Mouse (Mus musculus) embryonic facial prominence, embryonic 12.5 days (tissue): ENCODE measurements around the gene Sap30. TPM values are rescaled to one million over a fixed set of nuclear protein-coding genes. Genes with fewer than 3 reads are reported as not detected.

ENCODE experiments used
- ATAC-seq: fragments of 200-750 bp; cut with Nextera tagmentation; 2 replicates; pipeline ENCODE4 v1.8.0; 2017; ENCODE audit not compliant: insufficient number of reproducible peaks, insufficient read depth, low FRiP score, low TSS enrichment
- H3K27ac ChIP-seq: fragments of 300-500 bp; sonication (generic); 2 replicates; pipeline ENCODE4 v1.5.1; 2016; ENCODE audit warnings: mild to moderate bottlenecking
- H3K27me3 ChIP-seq: fragments of 300-500 bp; sonication (generic); 2 replicates; pipeline ENCODE4 v1.6.1; 2016; ENCODE audit warnings: mild to moderate bottlenecking, moderate library complexity
- H3K36me3 ChIP-seq: fragments of 300-500 bp; sonication (generic); 2 replicates; pipeline ENCODE4 v1.6.1; 2016; ENCODE audit warnings: mild to moderate bottlenecking
- H3K4me1 ChIP-seq: fragments of 300-500 bp; sonication (generic); 2 replicates; pipeline ENCODE4 v1.6.1; 2016
- H3K4me2 ChIP-seq: fragments of 300-500 bp; sonication (generic); replicated peaks from 2 replicates; pipeline ENCODE4 v1.6.1; 2016; ENCODE audit warnings: mild to moderate bottlenecking, moderate library complexity
- H3K4me3 ChIP-seq: fragments of 300-500 bp; sonication (generic); 2 replicates; pipeline ENCODE4 v1.5.1; 2016; ENCODE audit warnings: mild to moderate bottlenecking
- H3K9ac ChIP-seq: fragments of 300-500 bp; sonication (generic); 2 replicates; pipeline ENCODE4 v1.6.1; 2016; ENCODE audit warnings: mild to moderate bottlenecking, moderate library complexity
- H3K9me3 ChIP-seq: fragments of 300-500 bp; sonication (generic); 2 replicates; pipeline ENCODE4 v1.6.1; 2016; ENCODE audit warnings: mild to moderate bottlenecking, moderate library complexity
- WGBS: fragments of 180-500 bp; shearing (Covaris S2); methylation state at CpG from one replicate; pipeline ENCODE4 v1.1.7; 2016; 5-methylcytosine and 5-hydroxymethylcytosine counted together
- polyA plus RNA-seq: library from polyadenylated mRNA; unstranded; fragments of >200 nt; fragmentation: Nextera tagmentation; extraction: Ambion mirVana; gene quantifications from 2 replicates; pipeline ENCODE4 v1.2.1, GENCODE M21; 2016

Gene Sap30
- polyA plus RNA-seq, 1 experiment from 2014 or later, result 69.8 TPM

DNA sequence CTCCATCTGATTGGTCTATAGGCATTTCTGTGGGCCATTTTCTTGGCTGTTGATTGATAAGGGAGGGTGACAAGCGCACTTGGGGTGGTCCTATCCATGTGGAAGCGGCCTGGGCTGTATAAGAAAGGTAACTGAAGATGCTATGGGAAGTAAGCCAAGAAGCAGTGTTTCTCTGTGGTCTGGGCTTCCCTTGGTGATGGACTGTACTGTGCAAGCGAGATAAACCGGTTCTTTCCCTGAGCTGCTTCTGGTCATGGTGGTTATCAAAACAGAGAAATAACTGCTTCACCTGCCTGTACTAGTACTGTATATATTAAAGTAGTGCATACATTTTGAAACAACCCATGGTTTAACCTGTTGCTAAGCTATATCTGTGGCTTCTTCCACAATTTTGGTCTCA, 4.2 kb upstream of the Sap30 start:
- no peaks in the 10 kb centered on the region for H3K9me3 ChIP-seq
- H3K27ac ChIP-seq, result no peak overlapping the region
- H3K4me2 ChIP-seq, result no peak overlapping the region
- H3K9ac ChIP-seq, result no peak overlapping the region
- H3K4me1 ChIP-seq, result no peaks in the 10 kb centered on the region
- no peak for ATAC-seq
- H3K27me3 ChIP-seq, result no peaks in the 10 kb centered on the region
- WGBS, result 86% methylated on average over 4 of the region's 4 CpGs
- H3K36me3 ChIP-seq, result no peaks in the 10 kb centered on the region
- no peak overlapping the region for H3K4me3 ChIP-seq

DNA sequence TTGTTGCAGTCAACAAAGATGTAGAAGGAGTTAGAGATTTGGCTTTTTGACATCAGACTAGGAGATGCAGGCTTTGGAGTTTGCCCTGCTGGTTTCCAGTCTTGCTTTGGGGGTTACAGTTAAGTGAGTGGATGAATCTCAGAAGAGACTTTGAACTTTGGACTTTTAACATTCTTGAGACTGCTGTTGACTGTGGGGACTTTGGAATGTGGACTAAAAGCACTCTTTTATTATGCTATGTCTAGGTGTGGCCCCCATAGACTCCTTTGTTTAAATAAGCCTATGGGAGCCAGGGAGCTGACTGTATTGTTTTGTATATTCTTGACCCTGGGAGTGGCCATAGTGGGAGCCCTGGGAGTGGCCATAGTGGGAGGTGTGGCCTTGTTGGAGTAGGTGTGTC, 2.2 kb upstream of the Sap30 start:
- Histone ChIP-seq H3K4me2 (no peak overlapping the region), H3K36me3 (no peaks in the 10 kb centered on the region), H3K27ac (no peak overlapping the region), H3K4me3 (no peak overlapping the region), H3K9ac (no peak overlapping the region), H3K4me1 (peaks cover 7% of the 10 kb centered on the region), H3K9me3 (no peaks in the 10 kb centered on the region), H3K27me3 (no peaks in the 10 kb centered on the region)
- no peak for ATAC-seq

- H3K4me3 ChIP-seq, result no peak overlapping the region
- H3K4me2 ChIP-seq, result no peak overlapping the region
- no peak overlapping the region for H3K27ac ChIP-seq
- H3K27me3 ChIP-seq, result no peaks in the 10 kb centered on the region
- peaks cover 7% of the 10 kb centered on the region for H3K4me1 ChIP-seq
- H3K9ac ChIP-seq, result no peak overlapping the region
- no peaks in the 10 kb centered on the region for H3K9me3 ChIP-seq
- H3K36me3 ChIP-seq, result no peaks in the 10 kb centered on the region
- 96% methylated on average over 1 of the region's 1 CpGs for WGBS
- no peak for ATAC-seq
Measured at GRCm38 (mm10) chr8:57489366-57489765, 1.7 kb upstream of the Sap30 start.

- H3K27ac ChIP-seq, result peak overlapping the region; percentile 91
Measured at GRCm38 (mm10) chr8:57488312-57488765, 679 bp upstream of the Sap30 start.

GRCm38 (mm10) chr8:57486491-57487440, 894 bp downstream of the Sap30 start:
- under 1% methylated on average over 54 of the region's 54 CpGs for WGBS
- ATAC-seq, result peak; percentile 64
- peaks cover 13% of the 10 kb centered on the region for H3K36me3 ChIP-seq
- H3K9me3 ChIP-seq, result no peaks in the 10 kb centered on the region
- H3K4me3 ChIP-seq, result peak overlapping the region; percentile 85
- H3K4me2 ChIP-seq, result peak overlapping the region; percentile 68
- peak overlapping the region; percentile 76 for H3K9ac ChIP-seq
- peak overlapping the region; percentile 98 for H3K27ac ChIP-seq
- H3K4me1 ChIP-seq, result peaks cover 7% of the 10 kb centered on the region
- H3K27me3 ChIP-seq, result no peaks in the 10 kb centered on the region

More at GRCm38 (mm10) chr8:57488312-57488765, 679 bp upstream of the Sap30 start:
- 0% methylated on average over 25 of the region's 25 CpGs for WGBS
- no peaks in the 10 kb centered on the region for H3K27me3 ChIP-seq
- H3K36me3 ChIP-seq, result peaks cover 3% of the 10 kb centered on the region; the same call in 1 of the 2 replicates
- 0 out of 2 replicates have a peak, but pooled peaks have one; percentile 9 for ATAC-seq
- peak overlapping the region; percentile 68 for H3K4me2 ChIP-seq
- peaks cover 7% of the 10 kb centered on the region for H3K4me1 ChIP-seq
- no peaks in the 10 kb centered on the region for H3K9me3 ChIP-seq
- H3K9ac ChIP-seq, result peak overlapping the region; percentile 52
- peak overlapping the region; percentile 85 for H3K4me3 ChIP-seq

- H3K4me3 ChIP-seq, result no peak overlapping the region
- no peak overlapping the region for H3K27ac ChIP-seq
- no peaks in the 10 kb centered on the region for H3K9me3 ChIP-seq
- peaks cover 22% of the 10 kb centered on the region for H3K36me3 ChIP-seq
- H3K4me2 ChIP-seq, result no peak overlapping the region
- ATAC-seq, result no peak
- 69% methylated on average over 4 of the region's 4 CpGs for WGBS
- peaks cover 5% of the 10 kb centered on the region for H3K4me1 ChIP-seq
- no peaks in the 10 kb centered on the region for H3K27me3 ChIP-seq
- no peak overlapping the region for H3K9ac ChIP-seq
Measured at GRCm38 (mm10) chr8:57480606-57481005, 7.1 kb downstream of the Sap30 start.

- Histone ChIP-seq H3K4me3 (no peak overlapping the region), H3K4me2 (no peak overlapping the region), H3K9me3 (no peaks in the 10 kb centered on the region), H3K27me3 (no peaks in the 10 kb centered on the region), H3K27ac (no peak overlapping the region), H3K4me1 (no peaks in the 10 kb centered on the region), H3K9ac (no peak overlapping the region), H3K36me3 (peaks cover 22% of the 10 kb centered on the region)
- 88% methylated on average over 8 of the region's 8 CpGs for WGBS
- ATAC-seq, result no peak
Measured at GRCm38 (mm10) chr8:57479700-57480099, 8.0 kb downstream of the Sap30 start.

GRCm38 (mm10) chr8:57478406-57478805, 9.3 kb downstream of the Sap30 start:
- no peak for ATAC-seq
- H3K4me3 ChIP-seq, result no peak overlapping the region
- no peak overlapping the region for H3K9ac ChIP-seq
- WGBS, result 69% methylated on average over 3 of the region's 3 CpGs
- H3K36me3 ChIP-seq, result peaks cover 20% of the 10 kb centered on the region
- no peak overlapping the region for H3K27ac ChIP-seq
- H3K4me2 ChIP-seq, result no peak overlapping the region
- no peaks in the 10 kb centered on the region for H3K27me3 ChIP-seq
- H3K9me3 ChIP-seq, result no peaks in the 10 kb centered on the region
- H3K4me1 ChIP-seq, result no peaks in the 10 kb centered on the region

- no peaks in the 10 kb centered on the region for H3K27me3 ChIP-seq
- H3K4me1 ChIP-seq, result no peaks in the 10 kb centered on the region
- ATAC-seq, result no peak
- no peaks in the 10 kb centered on the region for H3K9me3 ChIP-seq
- 71% methylated on average over 6 of the region's 6 CpGs for WGBS
- H3K4me3 ChIP-seq, result no peak overlapping the region
- no peak overlapping the region for H3K27ac ChIP-seq
- no peak overlapping the region for H3K9ac ChIP-seq
- H3K4me2 ChIP-seq, result no peak overlapping the region
- no peaks in the 10 kb centered on the region for H3K36me3 ChIP-seq
Measured at GRCm38 (mm10) chr8:57473751-57474150, 13.9 kb downstream of the Sap30 start.

DNA sequence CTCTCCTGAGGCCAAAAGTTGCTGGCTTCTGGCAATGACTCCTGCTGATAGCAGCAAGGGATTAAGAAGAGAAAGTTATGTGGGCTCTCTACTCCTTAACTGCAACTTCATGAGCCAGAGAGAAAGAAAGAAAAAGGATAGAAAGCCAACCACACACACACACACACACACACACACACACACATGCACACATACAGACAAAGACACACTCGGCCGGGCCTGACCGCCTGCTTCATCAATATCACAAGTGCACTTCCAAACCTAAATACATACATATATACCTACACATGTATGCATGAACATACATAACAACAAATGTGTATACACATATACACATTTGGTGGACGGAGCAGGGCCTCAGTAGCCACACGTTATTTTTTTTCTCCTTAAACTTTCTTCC, 16.8 kb downstream of the Sap30 start:
- no peak overlapping the region for H3K9ac ChIP-seq
- H3K27ac ChIP-seq, result no peak overlapping the region
- no peak for ATAC-seq
- no peak overlapping the region for H3K4me3 ChIP-seq
- no peaks in the 10 kb centered on the region for H3K27me3 ChIP-seq
- H3K9me3 ChIP-seq, result no peaks in the 10 kb centered on the region
- no peaks in the 10 kb centered on the region for H3K4me1 ChIP-seq
- H3K4me2 ChIP-seq, result no peak overlapping the region
- no peaks in the 10 kb centered on the region for H3K36me3 ChIP-seq
- WGBS, result 94% methylated on average over 5 of the region's 5 CpGs

- no peak overlapping the region for H3K27ac ChIP-seq
- no peak overlapping the region for H3K4me3 ChIP-seq
- H3K9ac ChIP-seq, result no peak overlapping the region
- no peaks in the 10 kb centered on the region for H3K4me1 ChIP-seq
- H3K4me2 ChIP-seq, result no peak overlapping the region
- no peaks in the 10 kb centered on the region for H3K27me3 ChIP-seq
- H3K36me3 ChIP-seq, result no peaks in the 10 kb centered on the region
- no peak for ATAC-seq
- no peaks in the 10 kb centered on the region for H3K9me3 ChIP-seq
- 52% methylated on average over 5 of the region's 5 CpGs for WGBS
Measured at GRCm38 (mm10) chr8:57468624-57469023, 19.0 kb downstream of the Sap30 start.

GRCm38 (mm10) chr8:57463757-57464156, 23.9 kb downstream of the Sap30 start:
- no peak for ATAC-seq
- Histone ChIP-seq H3K27ac (no peak overlapping the region), H3K4me3 (no peak overlapping the region), H3K4me1 (no peaks in the 10 kb centered on the region), H3K27me3 (no peaks in the 10 kb centered on the region), H3K36me3 (no peaks in the 10 kb centered on the region), H3K9me3 (no peaks in the 10 kb centered on the region), H3K9ac (no peak overlapping the region), H3K4me2 (no peak overlapping the region)
- 89% methylated on average over 3 of the region's 3 CpGs for WGBS
